Mouse (Mus musculus): ENCODE data around the gene Slc25a3. TPM values are rescaled to one million over a fixed set of nuclear protein-coding genes. Genes with fewer than 3 reads are reported as not detected.

The Slc25a3 gene
- total RNA-seq, 2 experiments from 2014 or later, result 743 to 774 TPM

- DNase-seq (ENCODE audit: low spot score in 2 of 2), result no peak
Measured at GRCm38 (mm10) chr10:91100101-91100500, 23.8 kb downstream of the Slc25a3 start.

DNA sequence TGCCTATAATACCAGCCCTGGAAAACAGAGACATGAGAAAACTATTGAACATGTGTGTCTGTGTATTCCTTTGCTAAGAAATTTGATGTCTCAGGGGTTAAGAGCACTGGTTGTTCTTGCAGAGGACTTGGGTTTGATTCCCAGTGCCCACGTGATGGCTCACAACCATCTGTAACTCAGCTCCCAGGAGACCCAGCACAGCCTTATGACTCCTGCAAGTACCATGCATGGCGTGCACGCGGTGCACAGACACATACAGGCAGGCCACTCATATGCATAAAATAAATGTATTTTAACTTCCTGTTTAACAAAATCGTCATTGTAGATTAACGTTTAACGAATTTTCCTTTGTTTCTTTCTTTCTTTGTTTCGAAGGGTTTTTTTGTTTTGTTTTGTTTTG lies 25.8 kb downstream of the Slc25a3 start:
- no peak for DNase-seq (ENCODE audit: low spot score in 2 of 2)

DNA sequence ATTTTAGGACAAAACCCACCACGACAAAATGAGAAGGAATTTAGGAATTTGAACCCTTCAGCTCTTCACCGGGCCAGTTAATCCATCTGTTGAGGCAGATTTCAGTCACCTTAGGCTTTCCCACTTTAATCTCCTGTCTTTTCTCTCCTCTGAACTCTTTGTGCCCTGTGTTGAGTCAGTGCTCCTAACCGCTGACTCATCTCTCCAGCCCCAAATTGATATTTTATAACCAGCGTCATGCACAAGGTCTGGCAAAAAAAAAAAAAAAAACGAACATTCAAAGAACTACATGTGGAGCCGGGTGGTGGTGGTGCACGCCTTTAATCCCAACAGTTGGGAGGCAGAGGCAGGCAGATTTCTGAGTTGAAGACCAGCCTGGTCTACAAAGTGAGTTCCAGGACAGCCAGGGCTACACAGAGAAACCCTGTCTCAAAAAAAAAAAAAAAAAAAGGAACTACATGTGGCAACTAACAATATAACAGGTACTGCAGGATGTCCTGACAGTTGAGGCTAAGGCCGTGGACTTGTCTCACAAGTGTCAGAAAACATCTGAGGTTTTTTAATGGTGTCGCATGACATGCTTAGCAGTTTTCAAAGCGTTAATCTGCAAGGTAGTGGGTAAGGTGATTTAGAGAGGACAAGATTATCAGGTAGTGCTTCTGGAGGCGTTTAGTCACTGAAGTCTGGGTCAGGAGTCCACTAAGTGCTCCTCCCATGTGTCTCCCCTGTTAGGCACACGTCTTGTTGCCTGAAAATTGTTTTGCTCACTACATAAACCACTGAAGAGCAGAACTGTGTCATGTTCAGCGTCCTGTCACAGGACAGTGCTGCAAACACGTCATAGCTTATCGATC lies 29.4 kb downstream of the Slc25a3 start:
- DNase-seq (ENCODE audit: low spot score in 2 of 2), result no peak

- no peak for DNase-seq (ENCODE audit: low spot score in 2 of 2)
Measured at GRCm38 (mm10) chr10:91092812-91093211, 31.0 kb downstream of the Slc25a3 start.

- no peak for DNase-seq (ENCODE audit: low spot score in 2 of 2)
Measured at GRCm38 (mm10) chr10:91083393-91083927, 40.4 kb downstream of the Slc25a3 start.

- DNase-seq (ENCODE audit: low spot score in 2 of 2), result peak; percentile 100
Measured at GRCm38 (mm10) chr10:91082550-91083392, 41.1 kb downstream of the Slc25a3 start, which contains the start of the genes Apaf1 and Ikbip. Apaf1 (minus strand) TSS chr10:91082770. Ikbip (plus strand) TSS chr10:91082940.

DNA sequence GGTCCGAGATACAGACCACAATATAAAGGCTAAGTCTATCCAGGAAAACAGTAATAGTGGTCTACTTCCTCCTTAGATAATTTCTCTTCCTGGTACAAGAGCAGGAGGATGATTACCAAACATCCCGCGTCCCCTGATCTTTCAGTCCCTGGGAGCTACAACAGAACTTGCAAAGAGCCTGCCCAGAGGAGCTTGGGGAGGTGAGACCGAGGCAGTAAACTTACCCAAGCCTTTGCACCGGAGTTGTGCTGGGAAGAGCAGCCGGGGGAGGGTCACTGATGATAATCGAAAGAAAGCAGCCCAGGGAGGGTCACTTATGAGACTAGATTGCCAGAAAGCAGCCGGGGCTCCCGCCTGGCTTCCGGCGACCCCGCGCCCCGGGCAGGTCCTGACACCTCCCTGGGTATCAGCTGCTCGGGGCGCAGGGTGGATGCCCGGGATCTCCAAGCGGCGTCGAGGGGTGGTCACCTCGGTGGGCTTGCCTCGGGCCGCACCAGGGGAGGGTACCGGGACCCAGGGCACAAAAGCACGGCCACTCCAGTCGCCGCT lies 41.8 kb downstream of the Slc25a3 start:
- DNase-seq (ENCODE audit: low spot score in 2 of 2), result no peak

DNA sequence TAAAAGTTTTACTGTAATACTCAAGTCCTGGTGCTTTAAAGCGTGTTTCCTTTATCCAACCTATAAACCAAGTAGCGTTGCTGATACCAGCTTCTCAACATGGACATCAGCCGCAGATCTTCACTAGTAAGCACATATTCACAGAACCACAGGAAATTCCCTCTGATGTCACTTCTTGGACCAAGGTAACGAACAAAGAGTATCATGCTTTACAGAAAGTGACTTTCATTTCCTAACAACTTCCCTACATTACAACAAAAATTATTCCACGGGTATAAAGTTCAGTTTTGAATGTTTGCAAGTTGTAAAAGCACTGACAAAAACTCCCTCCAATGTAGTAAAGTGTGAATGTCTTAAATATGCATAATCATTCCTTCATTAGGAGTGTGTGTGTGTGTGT lies 43.3 kb downstream of the Slc25a3 start:
- DNase-seq (ENCODE audit: low spot score in 2 of 2), result no peak

DNA sequence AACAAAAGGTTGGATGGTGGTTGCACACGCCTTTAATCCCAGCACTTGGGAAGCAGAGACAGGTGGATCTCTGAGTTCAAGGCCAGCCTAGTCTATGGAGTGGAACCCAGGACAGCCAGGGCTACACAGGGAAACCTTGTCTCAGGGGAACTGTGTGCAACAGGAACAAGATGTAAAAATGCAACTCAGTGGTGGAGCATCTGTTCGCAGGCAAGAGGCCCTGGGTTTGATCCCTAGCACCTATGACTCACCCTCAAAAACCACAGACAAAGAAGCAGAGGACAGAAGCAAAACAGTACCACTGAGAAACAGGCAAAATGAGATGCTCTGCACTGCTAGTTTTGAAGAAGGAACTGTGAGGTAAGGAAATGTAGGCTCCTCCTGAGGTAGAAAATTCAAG lies 47.2 kb downstream of the Slc25a3 start:
- DNase-seq (ENCODE audit: low spot score in 2 of 2), result no peak

DNA sequence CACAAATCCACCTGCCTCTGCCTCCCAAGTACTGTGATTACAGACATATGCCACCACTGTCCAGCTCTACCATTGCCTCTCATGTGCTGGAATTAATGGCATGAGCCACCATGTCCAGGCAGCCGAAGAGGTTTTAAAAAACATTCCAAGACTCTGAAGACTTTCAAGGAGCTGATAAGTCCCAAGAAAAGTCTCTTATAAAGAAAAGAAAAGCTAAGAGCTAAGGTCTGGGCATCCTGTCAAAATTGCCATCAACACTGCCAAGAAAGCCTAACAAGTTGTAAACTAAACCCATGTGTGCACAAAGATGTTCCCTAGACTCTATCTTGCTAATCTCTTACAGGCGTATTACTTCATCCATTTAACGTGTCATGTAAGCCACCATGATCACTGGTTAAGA lies 50.5 kb downstream of the Slc25a3 start:
- DNase-seq (ENCODE audit: low spot score in 2 of 2), result peak in 1 of 2 experiments; percentile 63

- DNase-seq (ENCODE audit: low spot score in 2 of 2), result no peak
Measured at GRCm38 (mm10) chr10:91071768-91072167, 52.1 kb downstream of the Slc25a3 start.

Other genes with a start within 250 kb of the Slc25a3 start
- 10 to 100 TPM; 17.2 to 19.5 TPM for gene Apaf1, start 41.3 kb downstream of the Slc25a3 start, total RNA-seq (2021)
- gene Ikbip, start 41.1 kb downstream of the Slc25a3 start, total RNA-seq (2021), result 10 to 100 TPM; 42.5 to 43.0 TPM
- gene Tmpo, start 57.3 kb upstream of the Slc25a3 start, total RNA-seq (2021), result 100 to 1,000 TPM; 170 to 177 TPM

Measured in gastrocnemius, postnatal 4 days (tissue).